Mouse (Mus musculus) E14TG2a.4 (cell line): ENCODE results near the gene Rnh1.
A peak's percentile ranks its signal among the peaks of the same experiment; 100 is the strongest.

Experiments
- H3K27me3 ChIP-seq: 2 replicates; pipeline ENCODE4 v1.6.1; 2014; ENCODE audit warnings: low read length, control low read depth; ENCODE audit not compliant: insufficient read depth
- H3K36me3 ChIP-seq: 2 replicates; pipeline ENCODE4 v1.6.1; 2014; ENCODE audit warnings: low read length, control low read depth; ENCODE audit not compliant: insufficient read depth
- H3K4me1 ChIP-seq: replicated peaks from 2 replicates; pipeline ENCODE4 v1.6.1; 2014; ENCODE audit warnings: low read depth, low read length, control low read depth
- H3K4me3 ChIP-seq: replicated peaks from 2 replicates; pipeline ENCODE4 v1.5.1; 2014; ENCODE audit warnings: mild to moderate bottlenecking, low read length
- H3K9me3 ChIP-seq: 2 replicates; pipeline ENCODE4 v1.6.1; 2014; ENCODE audit warnings: low read length, control low read depth
- CTCF ChIP-seq: conservative IDR thresholded peaks from 2 replicates; pipeline ENCODE4 v1.5.1; 2014; ENCODE audit warnings: low read length
- NANOG ChIP-seq: IDR thresholded peaks from 2 replicates; pipeline ENCODE4 v1.6.1; 2014; ENCODE audit warnings: borderline replicate concordance, low read length, mixed read lengths
- POU5F1 ChIP-seq: IDR thresholded peaks from 2 replicates; pipeline ENCODE4 v1.6.1; 2014; ENCODE audit warnings: low read length, borderline replicate concordance

Rnh1 gene

GRCm38 (mm10) chr7:141209526-141209925 lies 36.9 kb upstream of the Rnh1 start:
- Histone ChIP-seq H3K27me3 (no peaks in the 10 kb centered on the region), H3K9me3 (no peaks in the 10 kb centered on the region), H3K36me3 (peaks cover 23% of the 10 kb centered on the region), H3K4me1 (peaks cover 37% of the 10 kb centered on the region), H3K4me3 (no peak overlapping the region)
- TF ChIP-seq NANOG (no peak), POU5F1 (no peak), CTCF (no peak)

GRCm38 (mm10) chr7:141206182-141206937 lies 33.7 kb upstream of the Rnh1 start:
- peaks cover 19% of the 10 kb centered on the region for H3K36me3 ChIP-seq
- TF ChIP-seq CTCF (no peak), NANOG (no peak), POU5F1 (no peak)
- H3K9me3 ChIP-seq: no peaks in the 10 kb centered on the region
- H3K4me3 ChIP-seq: no peak overlapping the region
- peaks cover 11% of the 10 kb centered on the region for H3K4me1 ChIP-seq
- no peaks in the 10 kb centered on the region for H3K27me3 ChIP-seq

DNA sequence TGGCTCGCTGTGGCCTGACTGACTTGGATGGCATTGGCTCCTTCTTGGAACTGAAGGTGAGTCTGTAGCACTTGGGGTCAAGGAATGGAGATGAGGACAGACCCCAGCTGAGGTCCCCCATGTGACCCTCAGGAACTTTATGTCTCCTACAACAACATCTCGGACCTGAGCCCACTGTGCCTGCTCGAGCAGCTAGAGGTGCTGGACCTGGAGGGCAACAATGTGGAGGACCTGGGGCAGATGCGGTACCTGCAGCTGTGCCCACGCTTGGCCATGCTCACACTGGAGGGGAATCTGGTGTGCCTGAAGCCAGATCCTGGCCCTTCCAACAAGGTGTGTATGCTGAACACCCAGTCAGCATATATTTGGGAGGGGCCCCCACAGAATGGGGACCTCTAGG lies 32.8 kb upstream of the Rnh1 start:
- TF ChIP-seq NANOG (no peak), POU5F1 (no peak), CTCF (no peak)
- Histone ChIP-seq H3K27me3 (no peaks in the 10 kb centered on the region), H3K36me3 (peaks cover 14% of the 10 kb centered on the region), H3K9me3 (no peaks in the 10 kb centered on the region), H3K4me1 (peaks cover 6% of the 10 kb centered on the region), H3K4me3 (no peak overlapping the region)

DNA sequence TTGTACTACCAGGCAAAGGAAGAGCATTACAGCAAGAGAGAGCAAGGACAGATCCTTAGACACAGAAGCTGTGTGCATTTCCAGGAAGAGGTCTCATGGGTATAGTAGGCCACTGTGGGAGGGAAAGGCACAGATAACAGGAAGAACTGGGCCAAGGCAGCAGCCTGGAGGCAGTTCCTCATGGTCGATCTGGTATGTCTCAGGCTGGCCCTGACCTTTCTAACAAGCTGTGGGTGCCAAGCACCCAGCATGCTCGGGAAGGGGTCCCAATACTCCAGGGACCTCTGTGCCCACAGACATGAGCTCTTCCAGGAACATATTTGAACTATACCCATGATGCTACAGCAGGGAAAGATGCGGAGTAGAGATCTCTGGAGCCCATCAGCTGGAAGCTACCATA lies 31.9 kb upstream of the Rnh1 start:
- no peaks in the 10 kb centered on the region for H3K9me3 ChIP-seq
- no peak overlapping the region for H3K4me3 ChIP-seq
- no peak for TF ChIP-seq CTCF
- no peak for TF ChIP-seq NANOG
- no peak for TF ChIP-seq POU5F1
- H3K4me1 ChIP-seq: no peaks in the 10 kb centered on the region
- peaks cover 4% of the 10 kb centered on the region for H3K36me3 ChIP-seq
- H3K27me3 ChIP-seq: no peaks in the 10 kb centered on the region

- Histone ChIP-seq H3K4me3 (no peak overlapping the region), H3K9me3 (no peaks in the 10 kb centered on the region), H3K27me3 (no peaks in the 10 kb centered on the region), H3K36me3 (peaks cover 7% of the 10 kb centered on the region; the same call in 1 of the 2 replicates), H3K4me1 (peaks cover 19% of the 10 kb centered on the region)
- TF ChIP-seq NANOG (no peak), POU5F1 (no peak), CTCF (no peak)
Measured at GRCm38 (mm10) chr7:141198121-141198520, 25.5 kb upstream of the Rnh1 start.

- Histone ChIP-seq H3K9me3 (no peaks in the 10 kb centered on the region), H3K27me3 (no peaks in the 10 kb centered on the region), H3K36me3 (peaks cover 17% of the 10 kb centered on the region), H3K4me3 (no peak overlapping the region), H3K4me1 (peaks cover 32% of the 10 kb centered on the region)
- no peak for TF ChIP-seq POU5F1
- TF ChIP-seq CTCF: no peak
- TF ChIP-seq NANOG: no peak
Measured at GRCm38 (mm10) chr7:141196619-141197282, 24.1 kb upstream of the Rnh1 start.

DNA sequence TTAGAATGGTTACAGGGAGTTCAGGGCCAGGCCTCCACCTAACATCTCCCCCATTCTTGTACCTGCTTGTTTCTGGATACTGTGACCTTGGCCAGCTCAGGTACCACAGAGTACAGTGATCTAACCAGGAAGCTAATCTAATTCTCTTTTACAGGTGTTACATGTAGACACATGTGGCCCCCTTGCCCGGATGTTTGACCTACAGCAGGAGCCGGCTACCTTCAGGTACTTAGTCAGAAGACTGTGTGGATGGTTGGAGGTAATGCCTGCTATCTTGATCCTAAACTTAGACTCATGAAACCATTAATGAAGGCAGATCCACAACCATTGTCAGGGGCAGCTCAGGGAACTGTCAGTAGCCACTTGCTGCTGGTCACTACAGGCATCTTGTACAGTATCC lies 23.1 kb upstream of the Rnh1 start:
- no peak for TF ChIP-seq CTCF
- no peak for TF ChIP-seq POU5F1
- TF ChIP-seq NANOG: no peak
- H3K27me3 ChIP-seq: no peaks in the 10 kb centered on the region
- peak overlapping the region; percentile 96; the same call in 1 of the 2 replicates for H3K4me3 ChIP-seq
- H3K9me3 ChIP-seq: no peaks in the 10 kb centered on the region
- peaks cover 27% of the 10 kb centered on the region for H3K36me3 ChIP-seq
- peaks cover 42% of the 10 kb centered on the region for H3K4me1 ChIP-seq

DNA sequence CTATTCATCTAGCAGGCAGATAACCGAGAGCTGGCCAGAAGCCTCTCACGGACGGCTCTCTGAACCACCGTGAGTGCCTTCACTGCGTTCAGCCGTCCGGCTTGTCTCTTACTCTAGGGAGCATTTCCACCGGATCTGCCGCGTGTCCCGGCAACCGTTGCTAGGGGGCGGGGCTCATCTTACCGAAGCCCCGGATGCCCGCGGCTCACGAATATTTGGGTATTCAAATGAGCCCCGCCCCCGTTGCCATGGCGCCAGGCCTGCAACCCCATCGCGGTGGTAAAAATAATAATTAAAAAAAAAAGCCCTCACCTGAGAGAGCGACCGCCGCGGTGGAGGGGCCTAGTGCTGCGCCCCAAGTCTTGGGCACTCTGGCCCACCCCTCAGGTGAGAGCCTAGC lies 22.2 kb upstream of the Rnh1 start:
- Histone ChIP-seq H3K4me3 (peak overlapping the region; percentile 96), H3K9me3 (no peaks in the 10 kb centered on the region), H3K36me3 (peaks cover 37% of the 10 kb centered on the region), H3K27me3 (no peaks in the 10 kb centered on the region), H3K4me1 (peaks cover 45% of the 10 kb centered on the region)
- TF ChIP-seq CTCF: no peak
- TF ChIP-seq NANOG: no peak
- no peak for TF ChIP-seq POU5F1

GRCm38 (mm10) chr7:141194409-141194808 lies 21.8 kb upstream of the Rnh1 start:
- TF ChIP-seq POU5F1: no peak
- no peak for TF ChIP-seq CTCF
- TF ChIP-seq NANOG: no peak
- Histone ChIP-seq H3K9me3 (no peaks in the 10 kb centered on the region), H3K4me3 (peak overlapping the region; percentile 96)

More at GRCm38 (mm10) chr7:141194409-141194808, 21.8 kb upstream of the Rnh1 start:
- Histone ChIP-seq H3K36me3 (peaks cover 41% of the 10 kb centered on the region), H3K27me3 (no peaks in the 10 kb centered on the region), H3K4me1 (peaks cover 45% of the 10 kb centered on the region)
